Mouse (Mus musculus) hindbrain, embryonic 11.5 days (tissue): ENCODE measurements around the gene Gm21970. TPM values are rescaled to one million over a fixed set of nuclear protein-coding genes. Genes with fewer than 3 reads are reported as not detected.

Experiments used
- ATAC-seq: fragments of 200-750 bp; cut with Nextera tagmentation; 2 replicates; pipeline ENCODE4 v1.8.0; 2017; ENCODE audit warnings: mild to moderate bottlenecking, moderate TSS enrichment, moderate library complexity; ENCODE audit not compliant: low FRiP score
- DNase-seq: peaks from one replicate; pipeline ENCODE4 v3.0.0-alpha.2; 2015; ENCODE audit warnings: low spot score
- H3K27ac ChIP-seq: fragments of 300-500 bp; sonication (generic); 2 replicates; pipeline ENCODE4 v1.5.1; 2014; ENCODE audit warnings: mild to moderate bottlenecking, low read depth, low read length
- H3K27me3 ChIP-seq: fragments of 300-500 bp; sonication (generic); 2 replicates; pipeline ENCODE4 v1.6.1; 2014; ENCODE audit warnings: mild to moderate bottlenecking, low read length, moderate library complexity, mixed read lengths; ENCODE audit not compliant: control insufficient read depth, insufficient read depth
- H3K36me3 ChIP-seq: fragments of 300-500 bp; sonication (generic); 2 replicates; pipeline ENCODE4 v1.6.1; 2014; ENCODE audit warnings: mild to moderate bottlenecking, low read length, moderate library complexity, mixed read lengths; ENCODE audit not compliant: control insufficient read depth, insufficient read depth
- H3K4me1 ChIP-seq: fragments of 300-500 bp; sonication (generic); replicated peaks from 2 replicates; pipeline ENCODE4 v1.6.1; 2014; ENCODE audit warnings: low read length, mixed read lengths; ENCODE audit not compliant: control insufficient read depth, insufficient read depth
- H3K4me2 ChIP-seq: fragments of 300-500 bp; sonication (generic); replicated peaks from 2 replicates; pipeline ENCODE4 v1.6.1; 2014; ENCODE audit warnings: mild to moderate bottlenecking, low read depth, low read length
- H3K4me3 ChIP-seq: fragments of 300-500 bp; sonication (generic); 2 replicates; pipeline ENCODE4 v1.5.1; 2014; ENCODE audit warnings: low read depth, low read length
- H3K9ac ChIP-seq: fragments of 300-500 bp; sonication (generic); 2 replicates; pipeline ENCODE4 v1.6.1; 2014; ENCODE audit warnings: low read depth, low read length
- H3K9me3 ChIP-seq: fragments of 300-500 bp; sonication (generic); 2 replicates; pipeline ENCODE4 v1.6.1; 2016; ENCODE audit warnings: low read length; ENCODE audit not compliant: control insufficient read depth
- WGBS: fragments of 180-500 bp; shearing (Covaris S2); extraction: QIAGEN DNeasy Blood & Tissue Kit; methylation state at CpG from one replicate; pipeline ENCODE4 v1.1.7; 2014; 5-methylcytosine and 5-hydroxymethylcytosine counted together
- polyA plus RNA-seq: library from polyadenylated mRNA; unstranded; fragments of >200 nt; fragmentation: Nextera tagmentation; extraction: Ambion mirVana; gene quantifications from 2 replicates; pipeline ENCODE4 v1.2.1, GENCODE M21; 2014

Gene Gm21970
- polyA plus RNA-seq, 1 experiment from 2014 or later: not detected

DNA sequence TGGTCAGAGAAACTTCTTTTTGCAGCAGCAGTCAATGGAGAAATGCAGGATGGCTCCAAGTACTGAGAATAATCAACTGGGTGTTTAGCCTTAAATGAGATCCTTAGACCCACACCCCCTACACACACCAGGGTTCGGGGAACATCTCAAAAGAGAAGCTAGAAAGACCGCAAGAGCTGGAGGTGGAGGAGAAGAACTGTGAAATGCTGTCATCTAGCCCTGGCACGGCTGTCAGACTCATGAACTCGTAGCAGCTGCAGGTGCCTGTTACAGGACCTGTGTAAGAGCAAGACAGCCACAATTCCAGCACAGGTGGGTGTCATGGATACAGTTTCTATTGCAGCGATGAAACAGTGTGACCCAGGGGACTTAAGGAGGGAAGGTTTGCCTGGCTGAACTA is 37.9 kb upstream of the Gm21970 start:
- Histone ChIP-seq H3K4me3 (no peak overlapping the region), H3K27me3 (peaks cover 41% of the 10 kb centered on the region), H3K9ac (no peak overlapping the region), H3K36me3 (no peaks in the 10 kb centered on the region), H3K4me2 (no peak overlapping the region), H3K27ac (no peak overlapping the region), H3K9me3 (no peaks in the 10 kb centered on the region), H3K4me1 (no peaks in the 10 kb centered on the region)
- DNase-seq: no peak
- no peak for ATAC-seq
- 82% methylated on average over 5 of the region's 5 CpGs for WGBS

GRCm38 (mm10) chr16:91354599-91354998 is 36.9 kb upstream of the Gm21970 start:
- H3K4me3 ChIP-seq: no peak overlapping the region
- 79% methylated on average over 4 of the region's 4 CpGs for WGBS
- no peak for ATAC-seq

DNA sequence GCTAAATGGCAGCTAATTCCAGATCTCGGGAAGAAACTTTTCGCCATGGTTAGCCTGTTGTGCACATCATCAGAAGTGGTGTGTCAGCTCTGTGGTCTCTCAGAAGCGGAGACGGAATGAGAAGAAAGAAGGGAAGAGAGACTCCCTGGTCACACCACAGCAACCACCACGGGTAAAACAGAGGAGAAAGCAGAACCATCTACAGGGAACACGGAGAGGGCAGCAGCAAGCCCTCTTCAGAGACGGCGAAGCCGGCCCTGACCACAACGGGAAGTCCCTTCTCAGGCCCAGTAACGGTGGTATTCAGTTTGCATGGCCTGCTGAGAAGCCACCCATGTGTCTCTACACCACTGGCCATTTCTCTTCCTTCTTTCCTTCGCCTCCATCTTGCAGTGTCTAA is 36.4 kb upstream of the Gm21970 start:
- H3K4me1 ChIP-seq: no peaks in the 10 kb centered on the region
- no peak overlapping the region for H3K27ac ChIP-seq
- no peak for DNase-seq
- 68% methylated on average over 12 of the region's 12 CpGs for WGBS
- no peak overlapping the region for H3K4me2 ChIP-seq
- no peak overlapping the region for H3K4me3 ChIP-seq
- no peaks in the 10 kb centered on the region for H3K36me3 ChIP-seq
- ATAC-seq: no peak
- no peak overlapping the region for H3K9ac ChIP-seq
- no peaks in the 10 kb centered on the region for H3K9me3 ChIP-seq
- peaks cover 37% of the 10 kb centered on the region for H3K27me3 ChIP-seq

More at GRCm38 (mm10) chr16:91354599-91354998, 36.9 kb upstream of the Gm21970 start:
- no peak for DNase-seq
- Histone ChIP-seq H3K4me1 (no peaks in the 10 kb centered on the region), H3K36me3 (no peaks in the 10 kb centered on the region), H3K27me3 (peaks cover 41% of the 10 kb centered on the region), H3K9ac (no peak overlapping the region), H3K27ac (no peak overlapping the region), H3K9me3 (no peaks in the 10 kb centered on the region), H3K4me2 (no peak overlapping the region)

GRCm38 (mm10) chr16:91356760-91357525 is 34.6 kb upstream of the Gm21970 start:
- Histone ChIP-seq H3K36me3 (no peaks in the 10 kb centered on the region), H3K27me3 (peaks cover 22% of the 10 kb centered on the region), H3K4me3 (no peak overlapping the region), H3K27ac (no peak overlapping the region), H3K4me2 (no peak overlapping the region), H3K9ac (no peak overlapping the region), H3K4me1 (no peaks in the 10 kb centered on the region), H3K9me3 (no peaks in the 10 kb centered on the region)
- ATAC-seq (no peak), DNase-seq (no peak)
- WGBS: 79% methylated on average over 10 of the region's 10 CpGs

GRCm38 (mm10) chr16:91357526-91357900 is 34.0 kb upstream of the Gm21970 start:
- DNase-seq: no peak
- Histone ChIP-seq H3K9me3 (no peaks in the 10 kb centered on the region), H3K4me3 (no peak overlapping the region), H3K4me2 (no peak overlapping the region), H3K4me1 (no peaks in the 10 kb centered on the region), H3K9ac (no peak overlapping the region), H3K27me3 (peaks cover 18% of the 10 kb centered on the region), H3K27ac (no peak overlapping the region), H3K36me3 (no peaks in the 10 kb centered on the region)
- ATAC-seq: no peak
- 61% methylated on average over 10 of the region's 10 CpGs for WGBS

DNA sequence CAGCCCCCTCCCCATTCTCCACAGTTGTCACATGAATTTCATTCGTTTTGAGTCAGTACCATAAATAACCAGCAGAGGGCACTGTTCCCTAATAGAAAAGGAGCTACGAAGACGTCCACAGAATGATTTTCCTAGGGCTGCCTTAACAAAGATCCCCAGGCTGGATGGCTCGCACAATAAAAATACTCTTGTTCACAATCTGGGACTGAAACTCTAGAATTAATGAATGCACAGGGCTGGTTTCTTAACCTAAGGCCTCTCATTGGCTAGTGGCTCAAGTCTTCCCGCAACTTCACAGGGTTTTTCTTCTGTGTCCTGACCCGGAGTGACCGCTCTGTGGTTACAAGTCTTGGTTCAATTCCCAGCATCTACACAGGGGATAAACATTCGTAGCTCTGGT is 33.0 kb upstream of the Gm21970 start:
- no peak overlapping the region for H3K27ac ChIP-seq
- no peaks in the 10 kb centered on the region for H3K36me3 ChIP-seq
- peaks cover 9% of the 10 kb centered on the region for H3K27me3 ChIP-seq
- H3K4me2 ChIP-seq: no peak overlapping the region
- H3K4me3 ChIP-seq: no peak overlapping the region
- WGBS: 41% methylated on average over 8 of the region's 8 CpGs
- ATAC-seq (0 out of 2 replicates have a peak, but pooled peaks have one; percentile 33), DNase-seq (peak; percentile 91)
- no peaks in the 10 kb centered on the region for H3K4me1 ChIP-seq
- no peaks in the 10 kb centered on the region for H3K9me3 ChIP-seq
- no peak overlapping the region for H3K9ac ChIP-seq

GRCm38 (mm10) chr16:91359531-91359930 is 32.0 kb upstream of the Gm21970 start:
- Histone ChIP-seq H3K9ac (no peak overlapping the region), H3K4me1 (no peaks in the 10 kb centered on the region), H3K27me3 (0 out of 2 replicates have a peak, but pooled peaks cover 6% of the 10 kb centered on the region), H3K36me3 (no peaks in the 10 kb centered on the region), H3K27ac (no peak overlapping the region), H3K4me3 (no peak overlapping the region), H3K4me2 (no peak overlapping the region), H3K9me3 (no peaks in the 10 kb centered on the region)
- DNase-seq (no peak), ATAC-seq (no peak)
- WGBS: 89% methylated on average over 13 of the region's 13 CpGs

DNA sequence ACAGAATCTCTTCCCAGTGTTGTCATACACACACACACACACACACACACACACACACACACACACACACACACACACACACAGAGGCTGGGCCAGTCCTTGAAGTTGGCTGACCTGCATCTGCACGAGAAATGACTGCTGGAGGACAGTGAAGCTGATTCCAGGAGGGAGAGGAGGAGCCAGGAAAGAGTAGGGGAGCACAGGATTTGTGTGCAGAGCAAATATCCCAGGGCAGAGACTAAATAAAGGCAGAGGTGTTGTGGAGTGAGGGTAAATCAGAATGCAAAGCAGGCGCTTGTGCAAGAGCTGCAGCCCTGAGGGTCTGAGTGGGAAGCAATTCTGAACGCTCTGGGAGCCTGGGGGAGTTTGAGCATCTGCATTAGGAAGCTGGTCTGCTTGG is 31.4 kb upstream of the Gm21970 start:
- Histone ChIP-seq H3K4me1 (no peaks in the 10 kb centered on the region), H3K4me3 (no peak overlapping the region), H3K9ac (no peak overlapping the region), H3K36me3 (no peaks in the 10 kb centered on the region), H3K27ac (no peak overlapping the region), H3K4me2 (no peak overlapping the region), H3K9me3 (no peaks in the 10 kb centered on the region), H3K27me3 (0 out of 2 replicates have a peak, but pooled peaks cover 4% of the 10 kb centered on the region)
- DNase-seq: no peak
- 61% methylated on average over 3 of the region's 3 CpGs for WGBS
- ATAC-seq: no peak

- Histone ChIP-seq H3K27me3 (no peaks in the 10 kb centered on the region), H3K4me3 (no peak overlapping the region), H3K4me1 (no peaks in the 10 kb centered on the region), H3K4me2 (no peak overlapping the region), H3K36me3 (no peaks in the 10 kb centered on the region), H3K9me3 (no peaks in the 10 kb centered on the region), H3K27ac (no peak overlapping the region), H3K9ac (no peak overlapping the region)
- ATAC-seq (no peak), DNase-seq (no peak)
- WGBS: 67% methylated on average over 2 of the region's 2 CpGs
Observed at GRCm38 (mm10) chr16:91362006-91362405, 29.5 kb upstream of the Gm21970 start.
